Mouse (Mus musculus) layer of hippocampus, postnatal 25 days (tissue): ENCODE measurements around the gene Cnksr1. TPM values are rescaled to one million over a fixed set of nuclear protein-coding genes. Genes with fewer than 3 reads are reported as not detected.

Experiments used
- DNase-seq, 2 experiments: peaks; one replicate each; pipeline ENCODE4 v3.0.0; 2022; ENCODE audit warnings: mixed read lengths in 2 of 2, low spot score in 1 of 2; ENCODE audit errors: extremely low spot score in 1 of 2
- total RNA-seq, 2 experiments: library from RNA; stranded (reverse); gene quantifications; 2 replicates each; pipeline ENCODE4 v1.2.3; 2021

Cnksr1 gene
- total RNA-seq, 2 experiments from 2014 or later: 0.57 to 0.70 TPM

- DNase-seq: no peak
These were observed 15.2 kb downstream of the Cnksr1 start for GRCm38 (mm10) chr4:134222793-134223600.

GRCm38 (mm10) chr4:134206488-134207053 lies 31.6 kb downstream of the Cnksr1 start:
- DNase-seq: no peak

GRCm38 (mm10) chr4:134203340-134203896 lies 34.8 kb downstream of the Cnksr1 start:
- DNase-seq: no peak

GRCm38 (mm10) chr4:134202904-134203303 lies 35.3 kb downstream of the Cnksr1 start, which contains the start of gene Gm7534:
Gm7534 (minus strand) TSS chr4:134203004.
- DNase-seq: no peak

- no peak for DNase-seq
These were observed 38.8 kb downstream of the Cnksr1 start for GRCm38 (mm10) chr4:134199371-134199770.

- DNase-seq: no peak
These were observed 51.9 kb downstream of the Cnksr1 start for GRCm38 (mm10) chr4:134186268-134186667.

- no peak for DNase-seq
These were observed 52.6 kb downstream of the Cnksr1 start for GRCm38 (mm10) chr4:134185569-134185968.

GRCm38 (mm10) chr4:134183711-134184110 lies 54.5 kb downstream of the Cnksr1 start:
- DNase-seq: no peak

GRCm38 (mm10) chr4:134181825-134182224 lies 56.4 kb downstream of the Cnksr1 start:
- no peak for DNase-seq

- no peak for DNase-seq
These were observed 57.1 kb downstream of the Cnksr1 start for GRCm38 (mm10) chr4:134181112-134181511.

Other genes starting within 250 kb of the Cnksr1 start
- 10 to 100 TPM; 62.2 to 62.6 TPM for gene Dhdds, start 237.5 kb downstream of the Cnksr1 start, total RNA-seq
- gene Lin28a, start 219.6 kb downstream of the Cnksr1 start, total RNA-seq: not detected
- not detected for gene Zfp683, start 184.6 kb downstream of the Cnksr1 start, total RNA-seq
- gene Crybg2, start 177.6 kb downstream of the Cnksr1 start, total RNA-seq: 1 to 10 TPM; 1.2 to 1.6 TPM
- gene Cd52, start 143.3 kb downstream of the Cnksr1 start, total RNA-seq: 1 to 10 TPM; 1.6 TPM
- gene Ubxn11, start 135.8 kb downstream of the Cnksr1 start, total RNA-seq: 10 to 100 TPM; 24.0 to 32.1 TPM
- gene Sh3bgrl3, start 109.6 kb downstream of the Cnksr1 start, total RNA-seq: 100 to 1,000 TPM; 281 to 297 TPM
- gene Cep85, start 51.3 kb downstream of the Cnksr1 start, total RNA-seq: 10 to 100 TPM; 11.9 to 13.9 TPM
- gene Gm7534, start 35.4 kb downstream of the Cnksr1 start, total RNA-seq: not detected
- not detected for gene Catsper4, start 11.0 kb downstream of the Cnksr1 start, total RNA-seq
- gene E130218I03Rik, start 5.3 kb upstream of the Cnksr1 start, total RNA-seq: not detected
- gene Zfp593, start 7.2 kb upstream of the Cnksr1 start, total RNA-seq: 10 to 100 TPM in 1 of 2 experiments, 1 to 10 TPM in 1; 9.9 to 10.3 TPM
- gene Gm30191, start 8.5 kb upstream of the Cnksr1 start, total RNA-seq: not detected
- 1 to 10 TPM; 3.0 to 3.9 TPM for gene Grrp1, start 15.7 kb upstream of the Cnksr1 start, total RNA-seq
- 10 to 100 TPM; 15.2 to 16.7 TPM for gene Pdik1l, start 49.5 kb upstream of the Cnksr1 start, total RNA-seq
- not detected for gene Trim63, start 76.7 kb upstream of the Cnksr1 start, total RNA-seq
- gene Slc30a2, start 104.8 kb upstream of the Cnksr1 start, total RNA-seq: under 1 TPM in 1 of 2 experiments, not detected in 1; 0.12 TPM
- 10 to 100 TPM; 46.8 TPM for gene Extl1, start 145.5 kb upstream of the Cnksr1 start, total RNA-seq
- gene Pafah2, start 157.9 kb upstream of the Cnksr1 start, total RNA-seq: 1 to 10 TPM; 5.0 to 7.6 TPM
- 100 to 1,000 TPM; 338 to 387 TPM for gene Stmn1, start 229.9 kb upstream of the Cnksr1 start, total RNA-seq